Mouse (Mus musculus) heart, embryonic 10.5 days (tissue): ENCODE measurements at regions not wholly inside any gene's neighbourhood (a gene's known extent, or its start where the extent isn't known, plus 50 kb on each side); places are given as distances from the start of the nearest gene placed in this dataset.
A peak's percentile ranks its signal among the peaks of the same experiment; 100 is the strongest.
"Not testable (repeated sequence)": the region's sequence is repeated elsewhere in the genome, so short reads cannot be mapped to it uniquely, and the experiment has no call there.

ENCODE experiments used
- DNase-seq: peaks from one replicate; pipeline ENCODE4 v3.0.0-alpha.2; 2017; ENCODE audit warnings: low spot score
- H3K27ac ChIP-seq: fragments of 300-500 bp; sonication (generic); 2 replicates; pipeline ENCODE4 v1.5.1; 2016; ENCODE audit warnings: mild to moderate bottlenecking
- H3K27me3 ChIP-seq: fragments of 300-500 bp; sonication (generic); 2 replicates; pipeline ENCODE4 v1.6.1; 2016; ENCODE audit warnings: mild to moderate bottlenecking; ENCODE audit not compliant: poor library complexity, insufficient read depth, severe bottlenecking
- H3K36me3 ChIP-seq: fragments of 300-500 bp; sonication (generic); 2 replicates; pipeline ENCODE4 v1.6.1; 2016; ENCODE audit warnings: mild to moderate bottlenecking, moderate library complexity
- H3K4me1 ChIP-seq: fragments of 300-500 bp; sonication (generic); 2 replicates; pipeline ENCODE4 v1.6.1; 2016; ENCODE audit warnings: mild to moderate bottlenecking
- H3K4me3 ChIP-seq: fragments of 300-500 bp; sonication (generic); 2 replicates; pipeline ENCODE4 v1.5.1; 2016; ENCODE audit warnings: mild to moderate bottlenecking, moderate library complexity
- H3K9me3 ChIP-seq: fragments of 300-500 bp; sonication (generic); 2 replicates; pipeline ENCODE4 v1.6.1; 2016; ENCODE audit warnings: mild to moderate bottlenecking, moderate library complexity
- WGBS: fragments of 180-500 bp; shearing (Covaris S2); methylation state at CpG from one replicate; pipeline ENCODE4 v1.1.7; 2016; 5-methylcytosine and 5-hydroxymethylcytosine counted together

DNA sequence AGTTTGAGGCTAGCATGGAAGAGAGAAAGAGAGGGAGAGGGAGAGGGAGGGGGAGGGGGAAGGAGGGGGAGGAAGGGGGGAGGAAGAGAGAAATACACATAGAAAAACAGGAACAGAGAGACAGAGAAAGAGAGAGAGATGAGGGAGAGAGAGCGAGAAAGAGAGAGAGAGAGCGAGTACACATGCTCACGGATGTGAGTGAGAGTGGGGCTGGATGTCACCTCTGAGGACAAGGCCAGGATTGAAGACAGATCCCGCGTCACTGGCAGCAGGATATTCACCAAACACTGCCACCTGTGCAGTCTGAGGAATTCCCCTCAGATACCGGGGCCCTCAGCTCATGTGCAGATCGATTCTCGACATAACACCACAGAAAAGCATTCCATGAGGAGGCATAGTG lies 87.3 kb upstream of the Cpsf6 start:
- WGBS = 79% methylated on average over 8 of the region's 8 CpGs
- H3K4me1 ChIP-seq = peaks cover 15% of the 10 kb centered on the region
- no peaks in the 10 kb centered on the region for H3K27me3 ChIP-seq
- H3K9me3 ChIP-seq = no peaks in the 10 kb centered on the region
- no peak for DNase-seq
- H3K4me3 ChIP-seq = no peak overlapping the region
- H3K36me3 ChIP-seq = no peaks in the 10 kb centered on the region
- H3K27ac ChIP-seq = no peak overlapping the region

GRCm38 (mm10) chr10:117466391-117466790 lies 86.6 kb upstream of the Cpsf6 start:
- Histone ChIP-seq H3K27ac (no peak overlapping the region), H3K4me3 (no peak overlapping the region), H3K27me3 (no peaks in the 10 kb centered on the region), H3K36me3 (no peaks in the 10 kb centered on the region), H3K9me3 (no peaks in the 10 kb centered on the region), H3K4me1 (peaks cover 15% of the 10 kb centered on the region)
- WGBS = 89% methylated on average over 3 of the region's 3 CpGs
- DNase-seq = no peak

GRCm38 (mm10) chr10:117465671-117466250 lies 85.9 kb upstream of the Cpsf6 start:
- no peak for DNase-seq
- Histone ChIP-seq H3K4me1 (peaks cover 13% of the 10 kb centered on the region), H3K36me3 (no peaks in the 10 kb centered on the region), H3K4me3 (no peak overlapping the region), H3K27ac (no peak overlapping the region), H3K9me3 (no peaks in the 10 kb centered on the region), H3K27me3 (no peaks in the 10 kb centered on the region)
- WGBS = 73% methylated on average over 3 of the region's 3 CpGs

DNA sequence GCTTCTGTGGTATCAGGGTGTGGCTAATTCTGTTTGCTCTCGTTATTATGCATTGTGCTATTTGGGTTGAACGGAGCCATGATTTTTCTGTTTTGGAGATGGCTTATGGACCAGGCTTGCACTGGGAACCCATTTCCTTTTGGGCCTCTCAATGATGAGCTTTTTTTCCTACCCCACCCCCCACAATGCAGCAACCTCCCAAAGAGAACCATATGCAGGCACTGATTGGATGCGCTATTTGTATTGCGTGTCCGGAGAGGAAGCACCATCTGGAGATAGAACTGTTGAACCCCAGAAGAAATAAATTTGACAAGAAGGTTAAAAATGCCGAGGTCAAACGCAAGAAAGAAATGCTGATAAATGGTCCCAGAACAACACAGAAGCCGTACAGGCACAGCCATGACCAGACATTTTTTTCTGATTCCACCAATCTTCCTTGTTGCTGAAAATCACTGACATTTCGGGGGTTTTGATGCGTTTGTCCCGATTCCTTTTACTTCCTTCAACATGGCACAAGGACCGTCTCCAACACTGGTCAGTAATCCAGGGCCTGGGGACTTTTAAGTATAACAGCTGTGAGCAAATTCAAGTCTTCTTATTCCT lies 85.3 kb upstream of the Cpsf6 start:
- no peak for DNase-seq
- H3K27ac ChIP-seq = no peak overlapping the region

GRCm38 (mm10) chr10:117464331-117464730 lies 84.5 kb upstream of the Cpsf6 start:
- H3K4me3 ChIP-seq, H3K36me3 ChIP-seq, H3K27ac ChIP-seq, H3K9me3 ChIP-seq, DNase-seq, H3K27me3 ChIP-seq: not testable (repeated sequence)
- H3K4me1 ChIP-seq = peaks cover 13% of the 10 kb centered on the region

More for the DNA sequence above, 85.3 kb upstream of the Cpsf6 start:
- WGBS = 80% methylated on average over 12 of the region's 12 CpGs
- Histone ChIP-seq H3K4me3 (no peak overlapping the region), H3K4me1 (peaks cover 13% of the 10 kb centered on the region), H3K27me3 (no peaks in the 10 kb centered on the region), H3K36me3 (no peaks in the 10 kb centered on the region), H3K9me3 (no peaks in the 10 kb centered on the region)

GRCm38 (mm10) chr10:117463636-117464035 lies 83.8 kb upstream of the Cpsf6 start:
- Histone ChIP-seq H3K9me3 (no peaks in the 10 kb centered on the region), H3K4me1 (peaks cover 13% of the 10 kb centered on the region), H3K36me3 (no peaks in the 10 kb centered on the region), H3K27ac (no peak overlapping the region), H3K4me3 (no peak overlapping the region), H3K27me3 (no peaks in the 10 kb centered on the region)
- 89% methylated on average over 8 of the region's 8 CpGs for WGBS
- DNase-seq = no peak

DNA sequence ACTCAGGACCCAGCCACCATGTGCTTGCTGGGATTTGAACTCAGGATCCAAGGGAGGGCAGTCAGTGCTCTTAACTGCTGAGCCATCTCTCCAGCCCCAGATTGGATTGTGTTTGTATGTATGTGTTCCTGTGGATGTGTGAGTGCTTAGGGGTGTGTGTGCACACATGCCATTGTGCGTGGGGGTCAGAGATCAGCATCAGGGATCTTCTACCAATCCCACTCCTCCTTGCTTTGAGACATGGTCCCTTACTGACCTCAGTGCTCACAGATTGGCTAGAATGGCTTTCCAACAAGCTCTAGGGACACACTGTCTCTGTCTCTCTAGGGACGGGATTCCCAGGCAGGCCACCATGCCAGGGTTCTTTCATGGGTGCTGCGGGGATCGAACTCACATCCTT lies 83.1 kb upstream of the Cpsf6 start:
- Histone ChIP-seq H3K4me1 (peaks cover 13% of the 10 kb centered on the region), H3K27me3 (no peaks in the 10 kb centered on the region), H3K9me3 (no peaks in the 10 kb centered on the region), H3K36me3 (no peaks in the 10 kb centered on the region), H3K4me3 (no peak overlapping the region), H3K27ac (no peak overlapping the region)
- DNase-seq = no peak
- WGBS = 89% methylated on average over 4 of the region's 4 CpGs

DNA sequence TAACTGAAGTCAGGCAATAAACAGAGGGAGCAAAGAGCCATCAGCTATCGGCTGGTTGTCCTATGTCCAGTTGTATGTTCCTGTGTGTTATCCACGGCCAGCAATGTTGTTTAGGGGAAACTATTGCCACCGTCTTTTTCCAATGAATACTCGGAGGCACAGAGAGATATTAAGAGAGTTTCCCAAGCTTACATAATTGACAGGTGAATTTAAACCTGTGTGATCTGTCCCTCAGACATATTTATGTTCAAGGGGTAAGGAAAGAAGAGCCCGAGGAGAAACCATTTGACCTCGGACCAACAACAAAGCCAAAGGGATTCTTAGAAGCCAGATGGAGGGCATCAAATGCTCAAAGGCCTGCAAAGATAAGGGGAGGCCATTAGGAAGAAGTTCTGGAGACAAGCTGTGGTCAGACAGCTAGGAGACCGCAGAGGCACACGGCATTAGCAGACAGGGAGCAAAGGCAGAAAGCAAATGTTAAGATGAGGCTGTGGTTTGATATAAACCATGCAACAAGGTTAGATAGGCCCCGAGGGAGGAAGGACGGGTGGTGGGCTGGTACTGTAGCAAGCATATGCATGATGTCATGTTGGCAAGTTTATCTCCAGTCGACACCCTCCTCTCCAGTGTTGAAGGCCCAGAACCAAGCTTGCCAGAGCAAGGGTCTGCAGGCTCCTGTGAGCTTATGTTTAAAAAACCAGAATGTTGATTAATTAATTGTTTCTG lies 82.1 kb upstream of the Cpsf6 start:
- Histone ChIP-seq H3K4me3 (no peak overlapping the region), H3K9me3 (no peaks in the 10 kb centered on the region), H3K36me3 (no peaks in the 10 kb centered on the region), H3K4me1 (peaks cover 17% of the 10 kb centered on the region), H3K27me3 (no peaks in the 10 kb centered on the region), H3K27ac (0 out of 2 replicates have a peak overlapping the region, but pooled peaks have one; percentile 36)
- WGBS = 33% methylated on average over 11 of the region's 11 CpGs
- DNase-seq = peak; percentile 81

DNA sequence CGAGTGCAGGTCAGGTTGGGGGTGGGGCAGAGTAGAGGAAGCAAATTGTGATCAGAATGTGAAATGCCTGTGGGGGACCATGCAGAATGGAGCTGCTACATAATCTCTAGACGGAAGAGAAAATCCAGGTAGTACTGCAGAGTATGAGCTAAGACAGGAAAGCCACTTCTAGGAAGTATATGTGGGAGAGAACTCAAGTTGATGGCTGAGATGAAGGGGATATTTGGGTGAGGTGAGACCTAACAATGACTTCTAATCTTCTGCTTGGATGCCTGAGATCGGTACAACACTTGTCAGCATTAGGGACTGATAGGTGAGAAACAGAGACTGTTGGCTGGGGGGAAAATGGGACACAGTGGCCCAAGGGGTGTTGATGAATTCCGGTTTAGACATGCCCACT lies 81.4 kb upstream of the Cpsf6 start:
- Histone ChIP-seq H3K4me3 (no peak overlapping the region), H3K9me3 (no peaks in the 10 kb centered on the region)

DNA sequence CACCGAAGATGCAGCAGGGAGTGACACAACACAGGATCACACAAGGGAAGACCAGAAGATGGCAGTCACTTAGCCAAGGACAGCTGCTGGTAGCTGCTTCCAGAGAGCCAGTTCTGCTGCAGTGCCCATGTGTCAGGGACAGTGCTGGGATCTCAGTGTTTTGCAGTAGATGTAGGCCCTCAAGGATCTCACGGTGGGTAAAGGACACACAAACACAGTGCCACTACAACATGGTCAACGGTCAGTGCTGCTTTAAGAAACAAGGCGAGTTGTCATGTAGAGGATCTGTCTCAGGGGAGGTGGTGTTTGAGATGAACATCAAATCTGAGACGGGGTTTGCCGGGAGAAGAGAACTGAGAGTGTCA lies 80.5 kb upstream of the Cpsf6 start:
- Histone ChIP-seq H3K4me3 (no peak overlapping the region), H3K4me1 (peaks cover 21% of the 10 kb centered on the region), H3K27me3 (no peaks in the 10 kb centered on the region), H3K9me3 (no peaks in the 10 kb centered on the region), H3K36me3 (no peaks in the 10 kb centered on the region), H3K27ac (no peak overlapping the region)
- 88% methylated on average over 6 of the region's 6 CpGs for WGBS
- DNase-seq = no peak

More for the DNA sequence above, 81.4 kb upstream of the Cpsf6 start:
- Histone ChIP-seq H3K4me1 (peaks cover 21% of the 10 kb centered on the region), H3K27me3 (no peaks in the 10 kb centered on the region), H3K36me3 (no peaks in the 10 kb centered on the region), H3K27ac (no peak overlapping the region)
- DNase-seq = no peak
- WGBS = 67% methylated on average over 4 of the region's 4 CpGs

- Histone ChIP-seq H3K36me3 (no peaks in the 10 kb centered on the region), H3K27ac (no peak overlapping the region), H3K4me3 (no peak overlapping the region), H3K27me3 (no peaks in the 10 kb centered on the region), H3K9me3 (no peaks in the 10 kb centered on the region), H3K4me1 (peaks cover 21% of the 10 kb centered on the region)
- DNase-seq = no peak
- 86% methylated on average over 10 of the region's 10 CpGs for WGBS
Observed at GRCm38 (mm10) chr10:117459651-117460365, 80.0 kb upstream of the Cpsf6 start.

- no peaks in the 10 kb centered on the region for H3K36me3 ChIP-seq
- no peaks in the 10 kb centered on the region for H3K27me3 ChIP-seq
- DNase-seq = no peak
- 77% methylated on average over 2 of the region's 2 CpGs for WGBS
- H3K4me3 ChIP-seq = no peak overlapping the region
- H3K9me3 ChIP-seq = no peaks in the 10 kb centered on the region
- H3K4me1 ChIP-seq = peaks cover 21% of the 10 kb centered on the region
- H3K27ac ChIP-seq = no peak overlapping the region
Observed at GRCm38 (mm10) chr10:117459041-117459475, 79.2 kb upstream of the Cpsf6 start.
